ENCODE assay signal across 34 mouse cellular contexts in genomic region chr13:59711984-59712383, GRCm38 (mm10). TPM values are rescaled to one million over a fixed set of nuclear protein-coding genes. Genes with fewer than 3 reads are reported as not detected.
"Had no signal": no experiment of that assay in that cellular context is flagged by ENCODE, and none has a peak within 500 bp of the region (broad histone marks: within the 10 kb centered on the region; RNA-seq: fewer than 3 reads in every experiment).

Spata31d1b (plus strand) TSS chr13:59712284.

RNA-seq across cellular contexts. Expression of gene Spata31d1b, which starts in this region (rescaled TPM):
- total RNA-seq: left cerebral cortex, postnatal 10 days; left cerebral cortex, postnatal 14 days; left cerebral cortex, postnatal 36 days; left cerebral cortex, postnatal 4 days; liver, adult 2 months; megakaryocyte progenitor cell, adult 5-6 weeks; megakaryocyte, adult 5-6 weeks; megakaryocyte-erythroid progenitor cell, adult 5-6 weeks had no signal
- polyA plus RNA-seq: limb, embryonic 10.5 days; limb, embryonic 11.5 days; limb, embryonic 12.5 days; limb, embryonic 13.5 days; limb, embryonic 15.5 days; liver, adult 2 months; liver, embryonic 11.5 days; liver, embryonic 12.5 days; liver, embryonic 13.5 days; liver, embryonic 14.5 days; liver, embryonic 16.5 days; liver, postnatal 0 days; lung, adult 2 months; lung, embryonic 14.5 days; lung, embryonic 15.5 days; lung, embryonic 16.5 days; lung, postnatal 0 days; macrophage; midbrain, embryonic 10.5 days; midbrain, embryonic 12.5 days; midbrain, embryonic 13.5 days; midbrain, embryonic 14.5 days; midbrain, embryonic 15.5 days; midbrain, embryonic 16.5 days; midbrain, postnatal 0 days; myocyte; neural tube, embryonic 11.5 days had no signal
